14 mouse cellular contexts compared by ENCODE assay signal in genomic region chr11:52043224-52043623, GRCm38 (mm10). TPM values are rescaled to one million over a fixed set of nuclear protein-coding genes. Genes with fewer than 3 reads are reported as not detected.
A peak's percentile ranks its signal among the peaks of the same experiment; 100 is the strongest.
DNase-seq lines count a peak whose midpoint lies in the region; ATAC-seq and TF ChIP-seq lines count a peak whose summit lies in the region.
"Had no signal": no experiment of that assay in that cellular context is flagged by ENCODE, and none has a peak within 500 bp of the region (broad histone marks: within the 10 kb centered on the region; RNA-seq: fewer than 3 reads in every experiment).

No protein-coding gene starts in this region.

- 78% methylated on average over 3 of the region's 3 CpGs for WGBS in cerebellum, adult 2 months
- WGBS in forebrain, embryonic 15.5 days, result 87% methylated on average over 3 of the region's 3 CpGs

- no peaks in the 10 kb centered on the region for H3K4me1 ChIP-seq in cerebellum, adult 2 months (ENCODE audit: control insufficient read depth, insufficient read depth, low read length)
- H3K4me1 ChIP-seq in G1E (ENCODE audit: insufficient read depth, low read depth, low read length), result peaks cover 22% of the 10 kb centered on the region
- no peaks in the 10 kb centered on the region for H3K4me1 ChIP-seq in forebrain, embryonic 15.5 days

- H3K27me3 ChIP-seq in cerebellum, adult 2 months (ENCODE audit: control insufficient read depth, insufficient read depth, low read length), result no peaks in the 10 kb centered on the region
- H3K27me3 ChIP-seq in G1E (ENCODE audit: insufficient read depth, low read length), result peaks cover 4% of the 10 kb centered on the region
- no peaks in the 10 kb centered on the region for H3K27me3 ChIP-seq in forebrain, embryonic 15.5 days
- H3K27me3 ChIP-seq: neural tube, embryonic 12.5 days had no signal

- H3K36me3 ChIP-seq in G1E (replicated peaks), result no peaks in the 10 kb centered on the region
- H3K36me3 ChIP-seq in forebrain, embryonic 15.5 days, result 0 out of 2 replicates have a peak, but pooled peaks cover 6% of the 10 kb centered on the region

- no peak overlapping the region for H3K4me2 ChIP-seq in forebrain, embryonic 15.5 days (replicated peaks)
- H3K4me2 ChIP-seq: neural tube, embryonic 12.5 days had no signal

- no peak for TF ChIP-seq POLR2A in cerebellum, adult 2 months (IDR thresholded peaks at IDR 0.05; ENCODE audit: borderline replicate concordance, insufficient read depth, low read length)

- H3K27ac ChIP-seq in cerebellum, adult 2 months (ENCODE audit: insufficient read depth, low read length), result no peak overlapping the region
- no peak overlapping the region for H3K27ac ChIP-seq in left cerebral cortex, adult 2 months
- H3K27ac ChIP-seq in forebrain, embryonic 15.5 days (replicated peaks), result no peak overlapping the region
- H3K27ac ChIP-seq: neural tube, embryonic 12.5 days had no signal

- H3K9ac ChIP-seq in forebrain, embryonic 15.5 days (replicated peaks), result no peak overlapping the region
- H3K9ac ChIP-seq: neural tube, embryonic 12.5 days had no signal

- peak; percentile 31; the same call in 1 of the 2 replicates for TF ChIP-seq CTCF in cerebellum, adult 2 months (IDR thresholded peaks at IDR 0.05; ENCODE audit: borderline replicate concordance, insufficient read depth, low read depth, low read length)
- TF ChIP-seq CTCF in left cerebral cortex, adult 2 months (IDR thresholded peaks at IDR 0.05), result peak; percentile 45
- TF ChIP-seq CTCF in G1E (IDR thresholded peaks at IDR 0.05; ENCODE audit: low read depth, low read length), result no peak

- H3K4me3 ChIP-seq in cerebellum, adult 2 months (replicated peaks; ENCODE audit: insufficient read depth, low read depth, low read length), result no peak overlapping the region
- H3K4me3 ChIP-seq in left cerebral cortex, adult 2 months, result no peak overlapping the region
- H3K4me3 ChIP-seq in G1E (ENCODE audit: low read depth, low read length), result no peak overlapping the region
- H3K4me3 ChIP-seq in forebrain, embryonic 15.5 days, result no peak overlapping the region
- H3K4me3 ChIP-seq: neural tube, embryonic 12.5 days had no signal

- DNase-seq in cerebellum, adult 2 months, result peak in 1 of 2 experiments; percentile 4
- DNase-seq in cerebellum, adult 9-10 months, result no peak
- DNase-seq in left cerebral cortex, adult 2 months (ENCODE audit: extremely low spot score in 1 of 2, low spot score in 2 of 2), result no peak
- DNase-seq in left cerebral cortex, adult 8-10 months (ENCODE audit: low spot score in 2 of 2), result no peak
- DNase-seq in G1E (ENCODE audit: low spot score), result peak; percentile 28
- DNase-seq in induced T-regulatory cell, adult 2 months (ENCODE audit: low read depth), result peak; percentile 39
- DNase-seq in yolk sac, embryonic 10.5 days (ENCODE audit: low spot score), result no peak
- DNase-seq: adrenal gland, postnatal 14 days; heart, adult 11 months; kidney, adult 9 months; layer of hippocampus, postnatal 36 days; thymus, postnatal 25 days had no signal

- H3K9me3 ChIP-seq in G1E (replicated peaks), result no peaks in the 10 kb centered on the region
- H3K9me3 ChIP-seq in forebrain, embryonic 15.5 days, result no peaks in the 10 kb centered on the region
- H3K9me3 ChIP-seq: neural tube, embryonic 12.5 days had no signal

- ATAC-seq in G1E (ENCODE audit: extremely low read depth, insufficient number of reproducible peaks, low FRiP score, poor library complexity, severe bottlenecking), result 0 out of 2 replicates have a peak, but pooled peaks have one; percentile 15
- ATAC-seq in forebrain, embryonic 15.5 days (replicated peaks), result no peak

- intact Hi-C loops in left cerebral cortex, adult 2 months (cut with DNase I), result loop anchor here (2.0 kb wide), 1 partner anchor 178 kb away; no protein-coding TSS in a partner anchor

RNA-seq across cellular contexts. Expression of gene Cdkl3, which starts 39.2 kb away (rescaled TPM):
- 12.7 and 14.5 TPM in 2 replicates for polyA plus RNA-seq in cerebellum, adult 2 months (2012; rRNA removed)
- total RNA-seq in left cerebral cortex, adult 2 months (2021), result 10 to 100 TPM; 14.6 to 15.9 TPM
- 10 to 100 TPM; 13.2 to 18.5 (median 16.8) TPM for total RNA-seq in left cerebral cortex, adult 8-10 months (2022)
- total RNA-seq in G1E (2014; fragmentation: Nextera tagmentation) (6.8 and 12.6 TPM in 2 replicates), G1E (2017) (2.3 and 2.5 TPM in 2 replicates)
- 0.78 and 0.90 TPM in 2 replicates for polyA plus RNA-seq in G1E (2012)
- polyA plus RNA-seq in forebrain, embryonic 15.5 days (2015; fragmentation: Nextera tagmentation; extraction: Ambion mirVana), result 23.9 and 25.3 TPM in 2 replicates

RNA-seq across cellular contexts. Expression of gene Ube2b, which starts 42.7 kb away (rescaled TPM):
- polyA plus RNA-seq in cerebellum, adult 2 months (2012; rRNA removed), result 162 and 170 TPM in 2 replicates
- 100 to 1,000 TPM; 187 to 196 TPM for total RNA-seq in left cerebral cortex, adult 2 months (2021)
- 100 to 1,000 TPM; 159 to 178 (median 168) TPM for total RNA-seq in left cerebral cortex, adult 8-10 months (2022)
- 62.4 and 73.4 TPM in 2 replicates for total RNA-seq in G1E (2014; fragmentation: Nextera tagmentation)
- total RNA-seq in G1E (2017), result 106 and 113 TPM in 2 replicates
- polyA plus RNA-seq in G1E (2012), result 100.0 and 120 TPM in 2 replicates
- polyA plus RNA-seq in forebrain, embryonic 15.5 days (2015; fragmentation: Nextera tagmentation; extraction: Ambion mirVana), result 289 and 290 TPM in 2 replicates

RNA-seq across cellular contexts. Expression of gene Ppp2ca, which starts 55.3 kb away (rescaled TPM):
- polyA plus RNA-seq in cerebellum, adult 2 months (2012; rRNA removed), result 112 and 113 TPM in 2 replicates
- 100 to 1,000 TPM; 109 to 121 TPM for total RNA-seq in left cerebral cortex, adult 2 months (2021)
- 100 to 1,000 TPM; 110 to 125 (median 118) TPM for total RNA-seq in left cerebral cortex, adult 8-10 months (2022)
- 101 and 108 TPM in 2 replicates for total RNA-seq in G1E (2014; fragmentation: Nextera tagmentation)
- 106 and 109 TPM in 2 replicates for total RNA-seq in G1E (2017)
- 16.4 and 20.1 TPM in 2 replicates for polyA plus RNA-seq in G1E (2012)
- polyA plus RNA-seq in forebrain, embryonic 15.5 days (2015; fragmentation: Nextera tagmentation; extraction: Ambion mirVana), result 116 and 129 TPM in 2 replicates

Comparison
In these comparisons a context has a peak if more than half of its experiments do, and no peak if none do; other contexts are left out.
1. DNase-seq: peak in G1E (single experiment) and induced T-regulatory cell, adult 2 months (single experiment); none in cerebellum, adult 9-10 months (single experiment), left cerebral cortex, adult 2 months (0 of 2), left cerebral cortex, adult 8-10 months (0 of 2) and yolk sac, embryonic 10.5 days (single experiment).